Mouse (Mus musculus) embryo, embryonic 10 days (tissue): ENCODE results near the gene Atf3.

Experiments used
- DNase-seq: peaks from one replicate; pipeline ENCODE4 v3.0.0-alpha.2; 2015; ENCODE audit warnings: low spot score

The Atf3 gene

GRCm38 (mm10) chr1:191189671-191190372 lies 28.0 kb downstream of the Atf3 start:
- no peak for DNase-seq

GRCm38 (mm10) chr1:191186386-191186770 lies 31.5 kb downstream of the Atf3 start:
- peak; percentile 57 for DNase-seq

- DNase-seq = peak; percentile 59
These were observed 32.0 kb downstream of the Atf3 start for GRCm38 (mm10) chr1:191185761-191186385.

- peak; percentile 26 for DNase-seq
These were observed 33.0 kb downstream of the Atf3 start for GRCm38 (mm10) chr1:191184841-191185251.

GRCm38 (mm10) chr1:191184066-191184815 lies 33.6 kb downstream of the Atf3 start:
- peak; percentile 61 for DNase-seq

GRCm38 (mm10) chr1:191183163-191184065 lies 34.4 kb downstream of the Atf3 start:
- DNase-seq = peak; percentile 91

- peak; percentile 90 for DNase-seq
These were observed 35.2 kb downstream of the Atf3 start for GRCm38 (mm10) chr1:191182431-191183162.

- no peak for DNase-seq
These were observed 36.2 kb downstream of the Atf3 start for GRCm38 (mm10) chr1:191181469-191182259.

GRCm38 (mm10) chr1:191180397-191180796 lies 37.4 kb downstream of the Atf3 start:
- no peak for DNase-seq

- no peak for DNase-seq
These were observed 38.0 kb downstream of the Atf3 start for GRCm38 (mm10) chr1:191179846-191180245.

- DNase-seq = peak; percentile 63
These were observed 39.2 kb downstream of the Atf3 start for GRCm38 (mm10) chr1:191178511-191179188.

- DNase-seq = no peak
These were observed 41.0 kb downstream of the Atf3 start for GRCm38 (mm10) chr1:191176887-191177286.

GRCm38 (mm10) chr1:191172487-191172886 lies 45.4 kb downstream of the Atf3 start:
- peak; percentile 72 for DNase-seq

GRCm38 (mm10) chr1:191170444-191170843 lies 47.4 kb downstream of the Atf3 start:
- DNase-seq = no peak

- no peak for DNase-seq
These were observed 51.6 kb downstream of the Atf3 start for GRCm38 (mm10) chr1:191166189-191166588.

- no peak for DNase-seq
These were observed 53.1 kb downstream of the Atf3 start, which contains the start of gene Fam71a for GRCm38 (mm10) chr1:191164717-191165116. TSS of gene Fam71a (minus strand) at chr1:191164817.

GRCm38 (mm10) chr1:191154314-191154713 lies 63.5 kb downstream of the Atf3 start:
- no peak for DNase-seq

- DNase-seq = peak; percentile 74
These were observed 64.8 kb downstream of the Atf3 start for GRCm38 (mm10) chr1:191153052-191153451.

GRCm38 (mm10) chr1:191150924-191151605 lies 66.8 kb downstream of the Atf3 start:
- DNase-seq = no peak
